Mouse (Mus musculus) embryonic facial prominence, embryonic 14.5 days (tissue): Measurements from ENCODE around the gene Jmjd1c. TPM values are rescaled to one million over a fixed set of nuclear protein-coding genes. Genes with fewer than 3 reads are reported as not detected.

ENCODE experiments used
- ATAC-seq: fragments of 200-750 bp; cut with Nextera tagmentation; 2 replicates; pipeline ENCODE4 v1.8.0; 2017; ENCODE audit warnings: low read depth, moderate number of reproducible peaks, moderate TSS enrichment
- DNase-seq: peaks from one replicate; pipeline ENCODE4 v3.0.0-alpha.2; 2015; ENCODE audit warnings: low spot score
- H3K27ac ChIP-seq: fragments of 300-500 bp; sonication (generic); replicated peaks from 2 replicates; pipeline ENCODE4 v1.5.1; 2014; ENCODE audit warnings: low read depth, mild to moderate bottlenecking, low read length, moderate library complexity
- H3K27me3 ChIP-seq: fragments of 300-500 bp; sonication (generic); replicated peaks from 2 replicates; pipeline ENCODE4 v1.6.1; 2014; ENCODE audit warnings: low read length; ENCODE audit not compliant: control insufficient read depth, insufficient read depth
- H3K36me3 ChIP-seq: fragments of 300-500 bp; sonication (generic); 2 replicates; pipeline ENCODE4 v1.6.1; 2014; ENCODE audit warnings: low read length, mixed read lengths; ENCODE audit not compliant: control insufficient read depth, insufficient read depth
- H3K4me1 ChIP-seq: fragments of 300-500 bp; sonication (generic); 2 replicates; pipeline ENCODE4 v1.6.1; 2014; ENCODE audit warnings: antibody characterized with exemption, low read length; ENCODE audit not compliant: control insufficient read depth, insufficient read depth
- H3K4me2 ChIP-seq: fragments of 300-500 bp; sonication (generic); 2 replicates; pipeline ENCODE4 v1.6.1; 2014; ENCODE audit warnings: low read depth, mild to moderate bottlenecking, low read length, moderate library complexity, mixed read lengths
- H3K4me3 ChIP-seq: fragments of 300-500 bp; sonication (generic); 2 replicates; pipeline ENCODE4 v1.5.1; 2014; ENCODE audit warnings: low read depth, mild to moderate bottlenecking, low read length
- H3K9ac ChIP-seq: fragments of 300-500 bp; sonication (generic); 2 replicates; pipeline ENCODE4 v1.6.1; 2014; ENCODE audit warnings: low read depth, mild to moderate bottlenecking, low read length, moderate library complexity, mixed read lengths
- H3K9me3 ChIP-seq: fragments of 300-500 bp; sonication (generic); 2 replicates; pipeline ENCODE4 v1.6.1; 2016; ENCODE audit warnings: low read length; ENCODE audit not compliant: control insufficient read depth
- WGBS: fragments of 180-500 bp; shearing (Covaris S2); extraction: QIAGEN DNeasy Blood & Tissue Kit; methylation state at CpG from one replicate; pipeline ENCODE4 v1.1.7; 2014; 5-methylcytosine and 5-hydroxymethylcytosine counted together
- polyA plus RNA-seq: library from polyadenylated mRNA; unstranded; fragments of >200 nt; fragmentation: Nextera tagmentation; extraction: Ambion mirVana; gene quantifications from 2 replicates; pipeline ENCODE4 v1.2.1, GENCODE M21; 2014

The Jmjd1c gene
- polyA plus RNA-seq, 1 experiment from 2014 or later = 44.0 TPM

DNA sequence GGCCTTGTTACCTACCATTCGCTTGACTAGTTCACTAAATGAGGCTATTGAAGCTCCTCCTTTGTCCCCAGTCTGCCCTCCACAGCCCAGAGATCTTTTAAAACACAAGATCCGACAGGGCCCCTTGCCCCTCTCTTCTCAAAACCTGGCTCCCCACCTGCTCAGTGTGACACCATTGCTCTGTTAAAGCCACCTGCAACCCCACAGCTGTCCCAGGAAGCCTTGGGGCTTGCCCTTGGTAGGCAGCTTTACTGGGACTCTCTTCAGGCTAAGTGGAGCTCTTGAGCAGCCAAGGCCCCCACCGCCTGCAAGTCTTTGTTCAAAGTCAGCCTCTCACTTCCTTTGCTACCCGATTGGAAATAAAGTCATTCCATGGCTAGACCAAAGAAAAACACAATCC lies 16.9 kb upstream of the Jmjd1c start:
- H3K27ac ChIP-seq = no peak overlapping the region
- WGBS = 78% methylated on average over 4 of the region's 4 CpGs

GRCm38 (mm10) chr10:67081206-67082007 lies 14.5 kb upstream of the Jmjd1c start:
- Histone ChIP-seq H3K36me3 (no peaks in the 10 kb centered on the region), H3K4me1 (peaks cover 26% of the 10 kb centered on the region), H3K9me3 (no peaks in the 10 kb centered on the region), H3K27ac (peak overlapping the region; percentile 52; the same call in 1 of the 2 replicates), H3K27me3 (no peaks in the 10 kb centered on the region), H3K9ac (no peak overlapping the region), H3K4me3 (no peak overlapping the region), H3K4me2 (no peak overlapping the region)
- ATAC-seq (no peak), DNase-seq (peak; percentile 78)
- 64% methylated on average over 18 of the region's 18 CpGs for WGBS

More for the DNA sequence above, 16.9 kb upstream of the Jmjd1c start:
- Histone ChIP-seq H3K9ac (no peak overlapping the region), H3K4me3 (no peak overlapping the region), H3K36me3 (no peaks in the 10 kb centered on the region), H3K4me1 (peaks cover 26% of the 10 kb centered on the region), H3K27me3 (no peaks in the 10 kb centered on the region), H3K4me2 (no peak overlapping the region), H3K9me3 (no peaks in the 10 kb centered on the region)
- ATAC-seq (no peak), DNase-seq (no peak)

GRCm38 (mm10) chr10:67082531-67082930 lies 13.4 kb upstream of the Jmjd1c start:
- Histone ChIP-seq H3K4me1 (peaks cover 26% of the 10 kb centered on the region), H3K4me2 (no peak overlapping the region), H3K27me3 (no peaks in the 10 kb centered on the region), H3K9ac (no peak overlapping the region), H3K36me3 (no peaks in the 10 kb centered on the region), H3K4me3 (no peak overlapping the region), H3K9me3 (no peaks in the 10 kb centered on the region), H3K27ac (peak overlapping the region; percentile 52; the same call in 1 of the 2 replicates)
- ATAC-seq (no peak), DNase-seq (no peak)
- 87% methylated on average over 4 of the region's 4 CpGs for WGBS

- no peak for DNase-seq
- Histone ChIP-seq H3K27me3 (no peaks in the 10 kb centered on the region), H3K4me3 (no peak overlapping the region), H3K9me3 (no peaks in the 10 kb centered on the region), H3K27ac (peak overlapping the region; percentile 61), H3K36me3 (no peaks in the 10 kb centered on the region), H3K9ac (no peak overlapping the region), H3K4me2 (no peak overlapping the region), H3K4me1 (peaks cover 26% of the 10 kb centered on the region)
- ATAC-seq = no peak
- WGBS = 49% methylated on average over 10 of the region's 10 CpGs
Measured at GRCm38 (mm10) chr10:67083446-67084166, 12.3 kb upstream of the Jmjd1c start.

GRCm38 (mm10) chr10:67085124-67085523 lies 10.8 kb upstream of the Jmjd1c start:
- ATAC-seq (no peak), DNase-seq (no peak)
- Histone ChIP-seq H3K27me3 (no peaks in the 10 kb centered on the region), H3K27ac (no peak overlapping the region), H3K9me3 (no peaks in the 10 kb centered on the region), H3K4me3 (no peak overlapping the region), H3K4me2 (no peak overlapping the region), H3K9ac (no peak overlapping the region), H3K36me3 (no peaks in the 10 kb centered on the region), H3K4me1 (peaks cover 26% of the 10 kb centered on the region)
- WGBS = 84% methylated on average over 10 of the region's 10 CpGs

DNA sequence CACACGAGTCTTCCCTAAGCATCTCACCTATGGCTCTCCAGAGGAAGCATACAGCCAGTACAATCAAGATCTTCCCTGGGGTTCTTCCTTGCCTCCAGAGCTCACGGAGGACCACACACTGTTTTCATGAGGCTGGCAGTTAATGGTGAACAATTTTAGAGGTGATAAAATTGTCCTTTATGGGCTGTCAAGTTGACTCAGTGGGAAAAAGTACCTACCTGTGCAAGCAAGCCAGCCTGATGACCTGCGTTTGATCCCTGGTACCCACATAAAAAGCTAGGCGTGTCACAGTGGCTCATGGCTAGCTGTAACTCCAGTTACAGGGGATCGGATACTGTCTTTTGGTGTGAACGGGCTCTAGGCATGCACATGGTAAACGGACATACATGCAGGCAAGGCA lies 10.0 kb upstream of the Jmjd1c start:
- H3K4me1 ChIP-seq = peaks cover 26% of the 10 kb centered on the region
- H3K4me2 ChIP-seq = no peak overlapping the region
- 87% methylated on average over 7 of the region's 7 CpGs for WGBS
- H3K27me3 ChIP-seq = no peaks in the 10 kb centered on the region
- ATAC-seq (no peak), DNase-seq (no peak)
- H3K36me3 ChIP-seq = no peaks in the 10 kb centered on the region
- H3K9ac ChIP-seq = no peak overlapping the region
- H3K27ac ChIP-seq = no peak overlapping the region
- H3K4me3 ChIP-seq = no peak overlapping the region
- no peaks in the 10 kb centered on the region for H3K9me3 ChIP-seq

DNA sequence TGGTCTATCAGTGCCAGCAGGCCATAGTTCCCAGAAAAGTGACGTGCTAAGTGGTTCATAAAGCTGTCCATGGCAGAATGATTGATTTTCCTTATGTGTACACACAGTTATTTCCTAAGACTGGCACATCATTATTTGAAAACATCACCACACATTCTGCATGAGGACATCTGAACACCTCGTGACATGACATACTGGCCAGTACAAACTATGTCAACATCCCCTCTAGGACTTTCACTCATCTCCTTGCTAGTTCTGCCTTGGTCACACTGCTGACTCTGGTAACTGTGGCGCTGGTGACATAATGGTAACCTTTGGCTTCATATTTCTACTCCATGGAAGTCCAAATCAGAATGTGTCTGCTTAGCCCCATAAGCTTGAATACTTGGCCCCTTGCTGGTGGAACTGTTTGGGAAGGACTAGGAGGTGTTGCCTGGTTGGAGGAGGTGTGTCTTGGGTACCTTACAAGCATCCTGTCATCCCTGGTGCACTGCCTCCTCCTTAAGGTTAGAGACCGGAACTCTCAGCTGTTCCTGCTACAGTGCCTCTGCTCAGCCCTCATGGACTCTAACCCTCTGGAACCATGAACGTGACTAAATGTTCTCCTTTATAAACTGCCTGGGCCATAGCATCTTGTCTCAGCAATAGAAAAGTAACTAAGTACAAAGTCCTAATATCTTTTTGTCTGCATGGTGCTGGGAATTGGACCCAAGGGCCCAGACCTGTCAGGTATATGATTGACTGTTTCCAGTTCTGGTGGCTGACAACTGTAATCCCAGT lies 8.3 kb upstream of the Jmjd1c start:
- WGBS = 93% methylated on average over 5 of the region's 5 CpGs
- ATAC-seq (no peak), DNase-seq (no peak)
- Histone ChIP-seq H3K4me3 (no peak overlapping the region), H3K27me3 (no peaks in the 10 kb centered on the region), H3K9ac (no peak overlapping the region), H3K9me3 (no peaks in the 10 kb centered on the region), H3K27ac (no peak overlapping the region), H3K36me3 (no peaks in the 10 kb centered on the region), H3K4me2 (no peak overlapping the region), H3K4me1 (peaks cover 11% of the 10 kb centered on the region; the same call in 1 of the 2 replicates)

DNA sequence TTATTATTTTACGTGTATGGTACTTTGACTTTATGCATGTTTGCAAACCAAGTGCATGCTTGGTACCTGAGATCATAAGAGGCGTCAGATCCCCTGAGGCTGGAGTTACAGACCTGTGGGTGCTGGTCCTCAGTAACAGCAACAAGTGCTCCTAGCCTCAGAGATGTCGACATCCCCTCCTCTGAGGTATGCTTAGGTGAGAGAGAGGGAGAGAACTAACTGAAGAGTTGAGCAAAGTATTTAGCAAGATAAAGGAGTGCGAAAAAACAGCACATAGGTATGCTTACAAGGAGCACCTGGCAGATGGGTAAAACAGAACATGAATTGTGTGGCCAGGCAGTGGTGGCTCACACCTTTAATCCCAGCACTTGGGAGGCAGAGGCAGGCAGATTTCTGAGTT lies 5.3 kb upstream of the Jmjd1c start:
- Histone ChIP-seq H3K36me3 (no peaks in the 10 kb centered on the region), H3K9me3 (no peaks in the 10 kb centered on the region), H3K4me3 (no peak overlapping the region), H3K4me1 (peaks cover 4% of the 10 kb centered on the region), H3K27me3 (no peaks in the 10 kb centered on the region), H3K27ac (no peak overlapping the region), H3K4me2 (no peak overlapping the region), H3K9ac (no peak overlapping the region)
- 90% methylated on average over 4 of the region's 4 CpGs for WGBS
- ATAC-seq (no peak), DNase-seq (no peak)
